Mouse (Mus musculus) kidney, adult 2 months (tissue): Measurements from ENCODE around the gene Efnb2.

Experiments used
- CTCF ChIP-seq: fragments of 200-500 bp; conservative IDR thresholded peaks from 2 replicates; pipeline ENCODE4 v1.5.1; 2011; ENCODE audit warnings: low read depth, mild to moderate bottlenecking, control low read depth, low read length, moderate library complexity, mixed read lengths; ENCODE audit not compliant: insufficient read depth, insufficient read length
- POLR2A ChIP-seq: fragments of 200-500 bp; IDR thresholded peaks from one replicate; pipeline ENCODE4 v1.6.1; 2011; ENCODE audit warnings: low read depth, low read length, control low read depth

GRCm38 (mm10) chr8:8648686-8649085 lies 12.4 kb downstream of the Efnb2 start:
- no peak for TF ChIP-seq POLR2A
- no peak for TF ChIP-seq CTCF
